Mouse (Mus musculus): Measurements from ENCODE around the gene Add3.

The Add3 gene

DNA sequence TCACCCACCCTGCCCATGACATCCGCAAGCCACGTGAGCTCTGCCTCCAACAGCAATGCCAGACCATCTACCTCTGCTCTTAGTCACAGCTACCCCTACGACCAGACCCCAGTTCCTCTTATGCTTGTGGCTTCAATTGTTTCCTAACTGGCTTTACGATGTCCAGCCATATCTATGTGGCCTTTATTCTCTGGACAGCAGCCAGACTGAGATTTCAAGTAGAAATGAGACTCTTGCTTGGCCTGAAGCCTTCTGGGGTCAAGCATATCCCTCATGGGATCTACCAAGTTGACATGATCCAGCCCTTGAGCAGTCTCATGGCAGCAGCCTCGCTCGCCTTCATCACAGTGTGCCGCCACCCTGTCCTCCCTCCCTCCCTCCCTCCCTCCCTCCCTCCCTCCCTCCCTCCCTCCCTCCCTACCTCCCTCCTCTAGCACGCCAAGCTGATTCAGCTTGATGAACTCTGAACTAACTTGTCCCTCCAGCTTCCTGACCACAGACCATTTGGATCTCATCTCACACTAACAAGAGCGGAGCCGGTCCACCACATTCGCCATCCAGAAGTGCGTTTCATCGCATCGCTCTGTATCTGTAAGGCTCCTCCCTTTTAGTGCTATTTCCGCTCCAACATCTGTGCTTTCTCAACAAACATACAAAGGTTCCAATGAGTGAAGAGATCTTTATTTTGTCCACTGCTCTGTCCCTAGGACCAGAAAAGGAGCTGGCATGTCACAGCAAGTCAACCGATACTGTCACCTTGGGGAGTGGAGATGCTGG lies 9.7 kb upstream of the Add3 start:
- no peak for DNase-seq

DNA sequence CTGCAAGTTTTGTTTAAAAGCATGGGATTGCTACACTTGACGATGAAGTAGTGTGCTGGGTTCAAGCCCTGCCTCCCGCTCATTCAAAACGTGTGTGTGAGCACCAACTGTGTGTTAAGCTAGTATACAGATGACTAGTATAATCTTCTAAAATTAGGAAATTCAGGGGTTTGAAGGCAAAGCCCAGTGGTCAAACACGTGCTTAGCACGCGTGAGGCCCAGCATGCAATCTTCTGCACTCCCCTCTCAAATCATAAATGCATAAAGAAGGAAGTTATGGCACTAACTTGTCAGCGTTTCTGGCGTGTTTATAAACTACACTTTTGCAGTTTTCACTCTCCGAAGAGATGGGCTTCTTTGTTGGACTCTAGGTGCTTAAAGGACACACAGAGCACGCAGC lies 7.8 kb upstream of the Add3 start:
- no peak for DNase-seq

DNA sequence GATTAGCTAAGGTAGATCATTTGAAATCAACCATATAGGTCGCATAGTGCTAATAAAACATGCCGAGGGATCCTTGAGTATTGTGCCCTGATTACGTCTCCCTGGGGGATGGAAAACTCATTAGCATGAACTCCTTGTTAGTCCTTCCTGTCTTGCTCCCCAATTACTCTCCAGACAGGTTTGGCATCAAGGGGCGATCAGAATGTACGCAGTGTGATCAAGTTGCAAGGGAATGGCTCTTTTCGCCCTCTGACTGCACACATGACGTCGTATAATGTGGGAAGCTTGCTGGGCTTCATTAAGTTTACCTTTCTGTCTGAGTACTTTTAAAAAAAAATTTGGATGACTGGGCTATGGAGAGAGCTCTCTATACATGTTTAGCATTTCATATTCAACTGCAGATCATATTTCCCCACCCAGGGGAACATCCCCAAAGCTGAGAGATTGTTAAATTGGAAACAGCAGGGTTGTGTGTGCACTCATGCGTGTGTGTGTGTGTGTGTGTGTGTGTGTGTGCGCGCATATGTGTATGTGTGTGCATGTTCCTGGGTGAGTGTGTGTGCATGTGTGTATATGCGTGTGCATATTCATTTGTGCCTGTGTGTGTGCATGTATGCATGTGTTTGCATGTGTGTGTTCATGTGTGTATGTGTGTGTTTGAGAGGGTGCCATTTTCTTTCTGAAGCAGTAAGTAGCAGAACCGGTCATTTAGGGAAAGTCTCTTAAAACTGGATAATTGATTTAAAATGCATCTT lies 3.7 kb upstream of the Add3 start:
- no peak for DNase-seq

DNA sequence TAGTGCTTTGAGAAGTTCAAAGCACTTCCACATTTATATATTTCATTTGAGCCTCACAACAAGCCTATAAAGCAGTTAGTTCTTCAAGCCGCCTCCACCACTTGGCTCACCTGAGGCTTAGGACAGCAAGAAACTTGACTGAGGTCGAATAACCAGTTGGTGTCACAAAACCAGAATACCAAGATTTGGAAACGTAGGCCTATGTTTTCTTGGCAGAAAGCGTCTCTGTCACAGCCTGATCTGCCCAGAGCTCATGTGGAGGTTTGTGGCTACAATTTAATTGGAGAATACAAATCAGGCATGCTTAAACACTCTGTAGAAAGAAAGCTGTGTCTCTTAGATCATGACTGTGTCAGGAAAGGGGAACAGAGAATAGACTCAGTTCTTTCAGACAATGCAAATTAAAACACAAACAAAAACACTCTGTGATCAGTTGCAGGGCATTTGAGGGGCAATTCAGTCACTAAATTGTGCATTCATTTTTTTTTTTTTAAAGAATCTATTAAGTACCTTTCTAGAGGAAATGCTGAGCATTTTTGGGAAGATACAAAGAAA lies 3.0 kb upstream of the Add3 start:
- DNase-seq = no peak

DNA sequence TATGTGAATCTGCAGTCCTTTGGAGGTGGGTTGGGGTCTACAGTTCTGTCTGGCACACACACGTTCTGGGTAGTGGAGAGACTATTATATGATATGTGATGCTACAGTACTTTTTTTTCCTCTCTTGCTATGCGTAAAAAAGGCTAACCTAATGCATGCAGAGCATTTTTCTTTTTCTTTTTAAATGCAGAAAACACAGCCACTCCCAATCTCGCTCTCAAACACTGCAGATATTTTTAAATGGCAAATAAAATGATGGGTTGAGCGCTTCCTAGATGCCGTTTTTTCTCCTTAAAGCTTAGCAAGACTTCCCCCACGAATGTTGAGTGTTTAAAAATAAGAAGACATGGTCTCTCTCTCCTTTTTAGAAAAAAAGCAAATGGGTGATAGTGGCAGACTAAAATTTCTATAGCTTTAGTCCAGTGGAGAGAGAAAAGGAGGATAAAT lies 584 bp downstream of the Add3 start:
- DNase-seq = no peak

DNA sequence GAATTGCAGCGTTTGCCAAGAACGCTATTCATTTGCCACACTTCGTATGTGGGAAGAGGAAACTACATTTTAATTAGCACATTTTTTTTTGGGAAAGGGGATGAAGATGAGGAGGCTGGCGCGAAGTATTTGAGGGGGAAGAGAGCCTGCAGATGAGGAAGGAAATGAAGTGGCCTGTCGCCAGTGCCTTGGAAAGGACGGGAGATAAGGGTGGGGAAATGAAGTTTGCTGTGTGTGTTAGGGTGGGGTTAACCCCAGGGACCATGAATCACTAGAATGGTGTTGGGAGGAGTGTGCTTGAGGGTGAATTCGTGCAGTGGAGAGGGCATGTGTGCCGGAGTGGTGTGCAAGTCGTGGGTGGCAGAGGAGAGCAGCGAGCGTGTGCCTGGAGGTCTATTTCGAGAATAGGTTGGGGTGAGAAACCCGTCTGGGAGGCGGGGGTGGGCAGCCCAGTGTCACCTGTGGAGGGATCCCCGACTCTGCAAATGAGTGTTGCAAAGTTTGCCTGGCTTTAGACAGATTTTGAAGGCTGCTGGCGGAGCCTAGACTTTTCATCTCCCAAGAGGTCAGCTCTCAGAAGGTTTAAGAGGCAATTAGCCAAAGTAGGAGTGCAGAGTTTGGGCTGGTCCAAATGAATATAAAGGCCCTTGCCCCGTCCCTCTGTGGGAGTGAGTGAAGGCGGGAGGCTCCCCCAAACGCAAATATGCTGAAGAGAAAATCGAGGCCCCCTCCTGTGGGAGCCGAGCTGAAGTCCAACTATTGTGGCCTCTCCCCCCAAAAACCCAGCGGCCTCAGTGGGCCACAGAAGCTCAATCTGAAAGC lies 1.2 kb downstream of the Add3 start:
- DNase-seq = peak; percentile 68 to 71

DNA sequence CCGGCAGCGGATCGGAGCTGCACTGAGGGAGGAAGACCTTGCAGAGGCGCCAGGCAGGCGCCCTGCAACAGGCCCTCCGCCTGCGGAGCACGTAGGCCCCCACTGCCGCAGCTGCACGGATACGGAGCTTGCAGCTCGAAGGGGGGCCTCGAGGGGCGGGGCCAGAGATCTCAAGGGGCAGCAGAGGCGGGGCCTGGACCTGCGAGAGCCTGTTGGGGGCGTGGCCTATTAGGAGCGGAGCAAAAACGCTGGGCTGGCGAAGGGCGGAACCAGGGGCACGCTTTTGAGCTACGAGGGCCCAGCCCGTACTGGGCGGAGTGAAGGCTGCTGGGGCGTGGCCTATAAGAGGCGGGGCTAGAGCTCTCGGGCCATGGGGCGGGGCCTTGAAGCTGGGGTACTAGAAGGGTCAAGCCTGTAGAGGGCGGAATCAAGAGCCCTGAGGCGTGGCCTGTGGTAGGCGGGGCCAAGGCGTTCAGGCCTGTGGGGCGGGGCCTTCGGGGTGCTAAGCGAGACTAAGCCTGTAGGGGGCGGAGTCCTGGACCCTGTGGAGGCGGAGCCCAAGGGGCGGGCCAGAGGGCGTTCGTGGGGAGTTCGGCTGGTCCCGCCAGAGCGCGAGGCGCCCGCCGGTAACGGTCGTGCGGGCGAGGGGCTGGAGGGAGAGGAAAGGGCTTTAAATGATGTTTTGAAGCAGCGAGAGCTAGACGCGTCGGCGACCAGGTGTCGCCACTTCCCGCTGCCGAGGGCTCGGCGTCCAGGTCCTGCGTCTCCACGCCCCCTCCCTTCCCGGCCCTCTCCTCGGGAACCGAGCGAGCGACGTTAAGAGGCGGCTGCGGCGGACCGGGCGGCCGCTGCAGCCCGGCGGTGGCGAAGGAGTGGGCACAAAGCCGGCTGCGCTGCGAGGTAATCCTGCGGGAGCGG lies 2.2 kb downstream of the Add3 start:
- peak; percentile 100 for DNase-seq

DNA sequence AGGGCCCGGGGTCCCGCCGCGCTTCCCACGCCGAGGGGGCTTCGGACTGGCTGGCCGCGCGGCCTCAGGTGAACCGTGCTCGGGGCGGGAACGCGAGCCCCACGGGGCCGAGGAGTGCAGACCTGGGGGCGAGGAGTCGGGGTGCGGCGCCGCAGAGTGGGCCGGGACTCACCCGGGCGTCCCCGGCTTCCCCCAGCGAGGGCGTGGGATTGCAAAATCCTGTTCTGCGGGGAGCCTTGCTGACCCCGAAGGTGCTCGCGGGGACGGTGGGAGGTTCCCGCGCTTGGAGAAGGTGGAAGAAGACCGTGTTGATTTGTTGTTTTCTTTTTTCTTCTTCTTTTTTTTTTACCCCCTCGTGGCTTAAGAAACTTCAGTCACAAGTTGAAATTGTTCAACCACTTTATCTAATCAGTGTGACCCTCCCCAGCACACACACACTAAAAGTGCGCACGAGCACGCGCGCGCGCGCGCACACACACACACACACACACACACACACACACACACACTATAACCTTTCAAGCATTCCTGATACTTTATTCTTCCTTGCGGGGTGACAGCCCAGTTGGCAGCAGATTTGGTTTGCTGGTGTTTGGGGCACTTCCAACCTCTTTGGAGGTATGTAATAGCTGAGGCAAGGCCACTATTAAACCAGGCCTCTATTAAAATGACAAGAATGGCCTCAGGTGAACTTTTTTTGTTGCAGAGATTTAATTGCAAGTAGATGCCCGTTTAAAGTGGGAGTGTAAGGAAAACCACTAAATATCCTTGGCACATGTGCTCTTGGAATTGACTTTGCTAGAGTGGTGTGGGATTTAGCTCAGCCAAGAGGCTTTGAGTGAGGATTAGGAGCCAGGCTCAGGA lies 3.1 kb downstream of the Add3 start:
- peak; percentile 38 to 61 for DNase-seq

DNA sequence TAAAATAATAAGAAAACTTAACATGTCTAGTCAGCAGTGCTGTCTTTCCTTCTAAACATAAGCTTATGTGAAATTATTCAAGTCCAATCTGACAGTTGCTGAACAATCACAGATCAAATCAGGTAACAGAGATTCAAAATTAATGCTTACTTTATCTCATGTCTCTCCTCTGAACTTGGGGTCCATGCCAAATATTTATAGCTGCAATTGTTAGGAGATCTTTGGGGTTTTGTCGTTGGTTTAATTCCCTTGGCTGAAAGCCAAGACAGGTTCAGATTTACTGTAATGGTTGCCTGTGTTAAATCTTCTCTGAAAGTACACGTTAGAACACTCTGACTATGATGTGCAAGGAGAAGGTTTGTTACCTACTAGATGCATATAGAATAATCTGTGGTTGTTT lies 4.8 kb downstream of the Add3 start:
- DNase-seq = no peak

DNA sequence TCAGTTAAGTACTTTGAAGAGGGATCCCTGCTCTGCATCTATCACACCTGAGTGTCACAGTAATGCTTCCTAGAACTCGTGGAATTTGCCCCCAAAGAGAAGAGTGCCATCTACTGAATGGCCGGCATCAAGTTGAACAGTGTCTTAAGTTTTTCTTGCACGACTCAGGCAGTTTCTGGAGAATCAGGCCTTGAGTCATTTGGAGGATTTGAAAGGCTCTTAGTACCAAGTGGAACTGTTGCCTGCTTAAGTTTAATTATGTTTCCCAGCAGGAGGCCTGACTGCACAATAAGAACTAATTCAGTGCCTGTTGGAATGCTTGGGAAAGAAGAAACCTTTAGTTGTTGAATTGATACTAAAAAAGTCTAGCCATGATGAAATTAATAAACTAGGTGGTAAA lies 9.1 kb downstream of the Add3 start:
- DNase-seq = no peak

DNA sequence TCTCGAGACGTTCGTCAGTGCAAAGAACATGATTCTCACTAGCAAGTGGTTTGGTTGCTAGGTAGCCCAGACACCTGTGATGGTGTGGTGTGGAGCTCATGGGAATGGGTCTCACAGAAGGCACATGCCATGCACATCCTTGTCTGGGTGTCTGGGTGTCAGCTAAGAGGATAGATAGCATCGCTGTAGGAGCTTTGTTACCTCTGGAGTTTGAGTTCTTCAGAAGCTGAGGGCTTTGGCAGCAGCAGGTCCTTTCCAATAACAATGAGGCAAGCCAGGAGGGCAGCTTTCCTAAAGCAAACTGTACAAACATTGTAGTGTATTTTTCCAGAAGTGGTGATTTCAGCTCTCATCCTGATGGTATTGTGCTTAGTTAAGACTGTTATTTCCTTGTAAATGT lies 12.2 kb downstream of the Add3 start:
- no peak for DNase-seq

DNA sequence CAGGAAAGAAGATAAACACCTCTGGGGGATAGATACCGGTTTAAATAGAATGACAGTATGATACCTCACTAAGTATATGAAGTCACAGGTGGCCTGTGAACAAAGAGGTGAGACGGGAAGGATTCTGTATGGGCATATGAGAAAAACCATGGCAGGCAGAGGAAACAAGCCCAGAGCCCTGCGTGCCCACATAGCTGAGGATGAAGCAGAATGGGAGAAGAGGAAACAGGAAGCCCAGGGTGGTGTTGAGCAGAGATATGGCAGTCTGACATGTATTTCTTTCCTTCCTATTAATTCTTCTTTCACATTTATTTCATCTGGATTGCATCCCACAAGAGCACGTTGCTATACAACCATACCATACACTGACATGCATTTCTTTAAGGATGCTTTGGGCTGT lies 12.9 kb downstream of the Add3 start:
- no peak for DNase-seq

DNA sequence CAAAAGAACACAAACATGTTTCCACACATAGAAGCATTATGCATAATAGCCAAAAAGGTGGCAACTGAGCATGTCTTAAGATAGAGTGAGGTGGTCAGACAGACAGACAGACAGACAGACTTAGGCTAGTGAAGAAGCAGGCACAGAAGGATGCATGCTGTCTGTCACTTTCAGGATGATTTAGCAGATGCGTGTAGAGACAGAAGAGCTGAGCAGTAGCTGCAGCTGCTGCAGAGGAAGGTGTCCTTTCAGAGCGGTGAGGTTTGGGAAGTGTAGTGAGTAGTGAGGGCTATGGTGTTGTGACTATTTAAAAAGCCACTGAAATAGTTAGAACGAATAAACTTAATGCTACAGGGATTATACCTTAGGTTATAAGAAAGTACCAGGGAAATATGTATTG lies 13.9 kb downstream of the Add3 start:
- no peak for DNase-seq

DNA sequence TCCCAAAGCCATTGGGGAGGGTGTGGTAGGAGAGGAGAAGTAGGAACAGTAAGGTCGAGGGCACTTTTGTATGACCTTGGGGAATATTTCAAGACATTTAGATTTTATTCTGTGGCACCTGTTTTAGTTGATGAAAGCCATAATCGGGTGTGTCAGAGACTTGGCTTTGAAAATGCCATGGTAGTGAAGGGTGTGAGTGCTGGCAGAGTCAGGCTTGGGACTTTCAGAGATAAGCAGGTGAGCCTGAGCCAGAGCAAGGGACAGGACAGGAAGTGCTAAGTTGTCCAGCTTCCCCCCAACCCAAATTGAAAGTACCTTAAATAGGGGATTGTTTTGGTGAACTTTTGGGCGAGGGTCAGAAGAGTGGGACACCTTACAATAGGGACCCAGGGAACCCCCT lies 16.1 kb downstream of the Add3 start:
- no peak for DNase-seq

DNA sequence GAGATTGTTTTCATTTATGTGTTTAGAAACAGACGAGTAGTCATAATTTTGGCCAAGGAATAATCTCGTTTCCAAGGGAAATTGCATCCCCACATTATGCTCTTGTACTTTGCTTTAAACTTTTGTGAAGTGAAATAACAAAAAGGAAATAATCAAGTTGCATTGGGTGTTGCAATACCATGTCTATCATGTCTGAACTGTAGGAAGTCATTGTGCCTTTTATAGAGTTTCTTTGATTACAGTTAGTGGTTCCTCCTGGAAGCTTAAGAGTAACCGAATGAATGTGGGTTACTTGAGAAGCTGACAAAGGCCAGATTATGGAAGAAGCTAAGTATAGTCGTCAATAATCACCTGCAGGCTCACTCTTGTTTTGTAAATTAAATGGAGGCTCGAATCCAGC lies 16.9 kb downstream of the Add3 start:
- DNase-seq = no peak

DNA sequence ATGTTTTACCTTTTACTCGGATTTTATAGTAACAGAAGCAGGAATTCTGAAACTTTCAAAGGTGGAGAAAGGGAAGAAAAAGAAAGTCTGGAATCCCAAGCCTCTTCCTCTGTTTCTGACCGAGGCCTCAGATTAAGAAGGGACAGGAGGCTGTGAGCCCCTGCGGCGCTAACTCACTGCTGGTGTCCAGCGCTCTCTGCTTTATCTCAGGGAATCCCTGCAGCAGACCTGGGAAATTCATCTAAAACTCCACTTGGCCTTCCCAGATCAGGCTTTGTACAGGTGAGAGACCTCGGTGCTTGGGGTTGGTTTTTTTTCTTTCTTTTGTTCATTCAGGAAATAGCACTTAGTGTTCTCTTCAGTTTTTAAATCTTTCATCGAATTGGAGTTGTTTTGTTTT lies 19.1 kb downstream of the Add3 start:
- peak in 1 of 2 experiments; percentile 41 for DNase-seq

DNA sequence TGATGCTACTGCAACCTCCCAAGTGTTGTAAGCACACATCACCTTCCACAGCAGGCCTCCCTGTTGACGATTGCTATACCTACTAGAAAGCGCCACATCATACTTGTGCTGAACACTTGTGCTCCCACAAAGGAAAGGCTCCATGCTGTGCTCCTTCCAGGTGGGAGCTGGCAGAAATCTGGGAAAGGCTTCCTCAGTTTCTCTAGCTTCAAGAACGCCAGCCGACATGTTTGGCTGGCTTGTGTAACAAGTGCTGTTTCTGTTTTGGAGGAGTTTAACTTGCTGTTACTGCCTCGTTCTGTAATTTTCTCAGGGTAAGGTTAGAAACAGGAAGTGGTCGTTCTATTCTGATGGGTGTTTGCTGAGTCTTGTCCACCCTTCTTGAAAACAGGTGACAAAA lies 22.7 kb downstream of the Add3 start:
- DNase-seq = no peak

DNA sequence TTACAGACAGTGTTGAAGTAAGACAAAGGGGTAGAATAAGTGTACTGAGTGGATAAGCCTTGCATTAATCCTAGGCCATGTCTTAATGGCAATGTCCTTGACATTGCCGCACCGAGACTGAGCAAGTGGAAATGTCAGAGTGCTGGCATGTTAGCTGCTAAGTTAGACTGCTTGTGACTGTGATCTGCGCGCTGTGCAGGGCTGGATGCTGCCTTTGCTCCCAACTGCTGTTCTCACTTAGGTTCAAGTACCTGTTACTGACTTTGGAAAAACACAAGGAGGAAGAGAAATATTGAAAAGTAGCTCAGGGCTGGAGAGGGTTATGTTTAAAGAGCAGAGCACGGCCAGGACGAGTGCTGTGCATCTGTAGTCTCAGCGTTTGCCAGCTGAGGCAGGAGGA lies 24.4 kb downstream of the Add3 start:
- no peak for DNase-seq

DNA sequence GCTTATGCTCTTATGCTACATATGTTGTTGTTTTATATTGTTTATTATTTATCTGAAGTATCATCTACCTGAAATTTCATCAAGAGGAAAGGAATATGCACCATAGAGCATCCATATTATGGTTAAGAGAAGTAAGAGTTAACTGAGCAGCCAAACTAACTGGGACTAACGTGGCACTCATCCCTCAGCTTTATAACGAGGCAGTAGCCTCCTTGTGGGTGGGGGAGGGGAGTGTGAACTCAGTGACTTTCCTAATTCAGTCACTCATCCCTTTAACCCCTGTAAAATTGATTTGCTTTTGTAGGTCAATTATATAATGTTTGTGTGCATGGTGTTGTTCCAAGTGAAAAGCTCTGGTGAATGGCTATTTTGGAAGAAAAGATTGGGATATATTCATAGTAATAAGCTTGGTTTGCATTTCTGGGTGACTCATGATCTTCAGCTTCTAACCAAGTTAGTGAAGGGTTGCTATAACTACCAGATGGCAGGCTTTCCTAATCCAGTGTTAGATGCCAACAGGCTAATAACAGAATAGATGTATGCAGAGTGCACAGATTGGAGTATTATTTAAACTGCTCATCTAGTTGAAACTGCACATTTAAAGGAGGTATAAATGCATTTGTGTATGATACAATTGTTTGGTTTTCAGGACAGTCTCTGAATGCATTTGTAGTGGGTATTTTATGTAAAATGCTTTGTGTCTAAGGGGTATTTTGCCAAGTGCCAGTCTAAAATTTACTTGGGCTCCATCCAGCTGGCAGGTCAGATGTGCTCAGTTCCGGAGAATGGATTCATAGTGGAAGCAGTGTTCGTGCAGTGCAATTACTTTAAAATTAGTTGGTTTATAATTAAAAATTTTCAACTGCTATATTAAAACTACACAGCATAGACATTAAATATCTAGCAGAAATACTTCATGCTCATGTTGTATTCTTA lies 25.3 kb downstream of the Add3 start:
- DNase-seq = peak; percentile 65 to 70

DNA sequence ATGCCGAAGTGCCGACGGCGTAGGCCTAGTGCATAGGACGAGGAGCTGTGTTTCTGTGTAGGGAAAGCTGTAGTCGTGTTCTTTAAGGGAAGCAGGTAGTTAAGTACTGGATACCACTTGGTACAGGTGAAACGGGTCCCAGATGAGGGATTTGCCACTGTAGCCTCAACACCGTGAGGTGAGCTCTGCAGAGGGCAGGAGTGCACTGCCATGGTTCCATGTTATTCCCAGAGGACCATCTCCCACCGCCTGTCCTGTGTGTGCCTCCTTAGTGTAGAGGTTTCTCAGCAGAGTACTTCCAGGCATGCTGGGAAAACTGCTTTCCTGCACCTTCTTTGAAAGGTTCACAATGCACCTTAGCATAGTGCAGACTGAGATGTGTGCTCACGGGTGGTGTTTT lies 26.1 kb downstream of the Add3 start:
- peak in 1 of 2 experiments; percentile 45 for DNase-seq

Measured in cerebellum, adult 18-20 months (tissue).